Mouse (Mus musculus) gastrocnemius, postnatal 25 days (tissue): ENCODE results near the gene Lyst. TPM values are rescaled to one million over a fixed set of nuclear protein-coding genes. Genes with fewer than 3 reads are reported as not detected.
"Not testable (repeated sequence)": the region's sequence is repeated elsewhere in the genome, so short reads cannot be mapped to it uniquely, and the experiment has no call there.

Source experiments
- DNase-seq: peaks from one replicate; pipeline ENCODE4 v3.0.0; 2022
- total RNA-seq, 2 experiments: library from RNA; stranded (reverse); gene quantifications; 1 replicate in 1 of 2; 2 replicates in 1 of 2; pipeline ENCODE4 v1.2.3; 2021

The Lyst gene
- total RNA-seq, 2 experiments from 2014 or later: 4.1 to 5.9 TPM

- DNase-seq: no peak
Measured at GRCm38 (mm10) chr13:13783296-13783695, 193.1 kb downstream of the Lyst start.

DNA sequence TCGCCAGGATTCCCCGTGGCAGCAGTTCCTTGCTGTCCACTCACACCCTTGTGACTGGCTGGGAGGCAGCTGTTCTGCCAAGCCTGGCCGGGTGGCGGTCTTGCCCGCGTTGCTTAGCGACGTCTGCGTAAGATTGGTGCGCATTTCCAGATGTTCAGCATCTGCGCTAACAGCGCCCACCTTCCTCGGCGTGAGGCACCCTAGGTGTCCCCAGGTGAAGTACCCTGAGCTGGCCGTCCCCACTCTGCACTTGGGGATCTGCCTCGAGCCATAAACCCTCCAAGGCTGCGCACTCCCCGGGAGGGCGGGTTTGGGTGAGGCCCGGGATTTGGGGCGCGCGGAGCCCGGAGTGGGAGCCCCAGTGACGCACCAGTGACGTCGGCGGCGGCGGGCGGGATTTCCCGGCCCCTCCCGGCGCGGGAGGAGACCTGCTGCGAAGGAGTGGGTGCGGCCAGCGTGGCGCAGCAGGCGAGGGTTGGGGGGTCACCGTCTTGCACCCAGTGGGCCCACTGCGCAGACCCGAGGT lies 193.8 kb downstream of the Lyst start, which contains the start of gene Gng4:
Gng4 (plus strand) TSS at position 166 of the 526 bp plus-strand sequence.
- DNase-seq: peak; percentile 34

- no peak for DNase-seq
Measured at GRCm38 (mm10) chr13:13784420-13784936, 194.3 kb downstream of the Lyst start.

GRCm38 (mm10) chr13:13784981-13785783 lies 195.0 kb downstream of the Lyst start:
- DNase-seq: no peak

GRCm38 (mm10) chr13:13786971-13787370 lies 196.8 kb downstream of the Lyst start:
- no peak for DNase-seq

GRCm38 (mm10) chr13:13788070-13788469 lies 197.9 kb downstream of the Lyst start:
- no peak for DNase-seq

DNA sequence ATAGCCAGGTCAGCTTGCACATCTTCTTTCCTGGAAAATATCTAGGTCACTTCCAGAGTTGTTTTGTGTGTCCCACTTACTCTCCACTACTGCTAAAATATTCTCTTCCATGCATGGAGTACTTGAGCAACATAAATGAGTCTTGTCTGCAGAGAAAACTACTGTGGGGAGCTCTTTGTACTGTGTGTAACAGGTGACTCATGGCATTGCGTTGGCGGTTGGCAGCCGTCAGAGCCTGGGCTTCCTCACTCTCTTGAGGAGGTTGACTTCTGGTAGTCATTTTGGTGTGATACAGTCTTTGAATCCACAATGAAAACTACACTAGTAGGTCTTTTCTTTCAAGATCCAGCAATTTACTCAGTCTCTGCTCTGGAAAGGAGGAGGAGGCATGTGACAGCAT lies 201.8 kb downstream of the Lyst start:
- DNase-seq: no peak

DNA sequence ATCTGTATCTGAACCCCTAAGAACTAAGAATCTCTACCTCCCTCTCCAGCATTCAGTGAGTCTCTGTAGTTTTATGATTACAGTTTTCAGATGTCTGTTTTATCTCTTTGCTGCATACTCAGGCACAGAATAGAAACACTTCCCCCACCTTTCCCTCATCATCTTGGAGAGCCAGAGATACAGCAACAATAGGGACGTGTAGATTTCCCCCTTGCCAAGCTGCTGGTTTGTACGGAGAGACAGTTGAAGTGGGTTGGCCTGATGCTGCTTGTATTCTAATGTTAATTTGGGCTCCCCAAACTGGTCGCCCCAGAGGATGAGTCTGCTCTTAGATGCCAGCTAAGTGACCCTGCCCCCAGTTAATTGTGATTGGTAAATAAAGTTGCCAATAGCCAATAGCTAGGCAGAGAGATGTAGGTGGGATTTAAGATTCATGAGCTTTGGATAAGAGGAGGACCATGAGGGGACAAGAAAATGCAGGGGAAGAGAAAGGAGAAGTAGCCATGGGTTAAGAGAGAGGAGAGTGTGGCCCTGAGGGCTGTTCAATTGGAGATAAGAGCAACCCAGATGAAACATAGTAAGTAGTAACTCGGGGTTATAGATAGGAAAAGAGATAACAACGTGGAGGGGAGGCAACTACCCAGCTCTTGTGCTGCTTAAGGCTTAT lies 205.1 kb downstream of the Lyst start:
- no peak for DNase-seq

- no peak for DNase-seq
Measured at GRCm38 (mm10) chr13:13796082-13796481, 205.9 kb downstream of the Lyst start.

GRCm38 (mm10) chr13:13797816-13798215 lies 207.6 kb downstream of the Lyst start:
- not testable (repeated sequence) for DNase-seq

DNA sequence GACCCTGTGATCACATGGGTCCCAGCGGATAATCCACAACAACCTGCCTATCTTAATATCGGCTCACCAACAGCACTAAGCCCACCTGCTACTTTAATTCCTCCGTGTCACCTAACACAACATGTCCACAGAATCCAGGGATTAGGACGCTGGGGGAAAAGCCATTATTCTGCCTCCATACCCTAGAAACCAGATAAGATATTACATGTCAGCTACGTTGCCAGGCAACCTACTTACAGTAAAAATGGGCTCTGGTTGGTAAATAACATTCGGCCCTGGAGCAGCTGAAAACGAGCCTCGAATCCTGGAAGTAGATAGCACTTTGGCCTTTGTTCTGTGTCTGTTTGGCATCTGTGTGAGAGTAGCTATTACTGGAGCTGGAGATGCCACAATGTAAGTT lies 208.6 kb downstream of the Lyst start:
- DNase-seq: no peak

DNA sequence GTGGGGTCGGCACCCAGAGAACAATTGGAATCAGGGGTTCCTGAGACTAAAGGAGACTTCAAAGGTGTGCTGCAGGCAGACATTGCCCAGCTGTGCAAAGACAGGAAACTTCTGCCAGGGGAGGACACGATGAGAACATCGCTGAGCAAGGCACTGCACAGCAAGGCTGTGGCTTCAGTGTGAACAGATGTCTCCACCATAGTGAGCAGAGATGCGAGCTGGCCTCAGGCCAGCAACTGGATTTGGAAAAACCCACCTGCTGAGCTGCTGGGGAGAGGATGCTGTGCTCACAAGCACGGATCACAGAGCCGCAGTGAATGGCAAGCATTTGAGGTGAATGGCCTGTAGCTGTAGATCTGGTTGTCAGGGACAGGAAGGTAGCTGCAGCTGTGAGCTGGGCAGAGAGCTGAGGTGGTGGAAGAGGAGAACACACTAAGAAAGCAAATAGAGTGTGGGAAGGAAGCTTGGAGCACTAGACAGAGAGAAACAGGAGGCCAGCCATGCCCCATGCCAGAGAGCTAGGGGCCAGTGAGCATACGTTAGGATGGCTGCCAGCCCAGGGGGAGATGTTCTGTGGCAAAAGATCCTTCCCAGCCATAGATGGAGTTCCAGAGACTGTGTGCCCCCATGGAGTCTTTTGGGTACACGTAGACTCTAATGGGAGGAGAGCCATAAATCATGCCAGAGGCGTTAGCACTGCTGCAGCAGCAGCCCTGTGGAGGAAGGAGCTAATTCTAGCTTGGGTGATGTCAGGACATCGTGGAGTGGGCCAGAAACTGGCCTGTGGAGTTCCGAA lies 218.3 kb downstream of the Lyst start:
- DNase-seq: no peak

- DNase-seq: no peak
Measured at GRCm38 (mm10) chr13:13810885-13811284, 220.7 kb downstream of the Lyst start.

- no peak for DNase-seq
Measured at GRCm38 (mm10) chr13:13818696-13819095, 228.5 kb downstream of the Lyst start.

DNA sequence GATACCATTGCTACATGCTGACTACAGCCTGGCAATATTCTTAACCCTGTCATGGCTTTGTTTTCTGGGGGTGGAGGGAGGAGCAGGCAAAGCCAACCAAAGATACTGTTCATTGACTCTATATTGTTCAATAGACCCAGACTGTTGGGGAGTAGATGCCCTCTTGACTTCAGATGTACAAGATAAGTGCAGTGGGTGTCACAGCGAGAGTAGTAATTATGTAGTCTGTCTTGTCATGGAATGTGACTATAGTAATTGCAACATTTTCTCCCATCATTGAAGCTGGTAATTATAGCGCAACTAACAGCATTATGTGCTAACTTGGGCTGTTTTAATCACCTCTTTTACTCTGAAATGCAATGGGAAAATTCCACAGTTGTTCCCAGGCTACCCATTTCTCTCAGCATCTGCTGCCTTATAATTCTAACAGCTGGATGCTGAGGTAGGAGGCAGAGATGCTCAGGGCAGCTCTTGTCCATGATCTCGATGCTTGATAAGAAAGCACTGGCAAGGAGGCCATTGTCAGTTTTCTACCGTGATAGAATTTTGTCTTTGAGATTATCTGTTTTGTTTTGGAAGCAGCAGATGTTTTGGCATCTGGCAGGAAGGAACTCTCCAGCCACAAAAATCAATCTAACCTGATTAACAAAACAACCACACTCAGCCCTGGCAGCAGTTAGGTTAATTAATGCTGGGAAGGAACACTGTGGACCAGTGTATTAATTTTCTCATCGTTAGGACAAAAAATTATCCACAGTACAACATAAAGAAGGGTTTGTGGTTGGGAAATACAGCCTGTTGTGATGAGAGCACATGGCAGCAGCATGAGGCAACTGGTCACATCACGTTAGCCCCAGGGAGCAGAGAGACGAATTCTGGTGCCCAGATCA lies 230.3 kb downstream of the Lyst start:
- DNase-seq: no peak

DNA sequence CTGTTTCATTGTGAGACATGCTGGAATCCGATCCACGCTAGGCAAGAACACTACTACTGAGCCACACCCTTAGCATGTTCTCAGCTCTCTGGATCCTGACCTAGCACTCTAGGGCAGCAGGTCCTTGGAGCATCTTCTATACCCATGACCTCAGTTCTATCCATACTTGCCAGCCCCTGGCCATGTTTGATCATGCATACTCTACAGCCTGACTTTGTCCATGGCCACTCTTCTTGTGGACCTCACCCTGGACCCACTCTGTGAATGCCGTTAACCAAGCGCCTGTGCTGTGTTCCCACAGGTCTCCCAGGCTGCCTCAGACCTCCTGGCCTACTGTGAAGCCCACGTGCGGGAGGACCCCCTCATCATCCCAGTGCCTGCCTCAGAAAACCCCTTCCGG lies 234.7 kb downstream of the Lyst start:
- no peak for DNase-seq

DNA sequence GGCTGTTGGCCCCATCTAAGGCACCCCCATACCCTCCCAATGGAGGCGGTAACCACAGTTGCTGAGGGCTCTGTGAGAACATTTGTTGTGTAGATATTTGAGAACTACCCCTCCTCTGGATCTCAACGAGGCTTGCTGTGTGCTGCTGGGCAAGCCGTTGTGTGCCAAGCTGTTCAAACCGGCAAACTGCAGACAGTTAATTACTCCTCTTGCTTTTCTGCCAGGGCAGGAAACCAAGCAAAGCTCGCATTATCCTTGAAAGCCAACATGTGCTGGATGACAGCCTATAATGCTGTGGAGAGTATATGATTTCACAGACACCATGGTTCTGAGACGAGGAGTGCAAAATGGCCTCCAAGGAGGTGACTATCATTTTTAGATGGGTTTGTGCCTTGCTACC lies 236.3 kb downstream of the Lyst start:
- no peak for DNase-seq

DNA sequence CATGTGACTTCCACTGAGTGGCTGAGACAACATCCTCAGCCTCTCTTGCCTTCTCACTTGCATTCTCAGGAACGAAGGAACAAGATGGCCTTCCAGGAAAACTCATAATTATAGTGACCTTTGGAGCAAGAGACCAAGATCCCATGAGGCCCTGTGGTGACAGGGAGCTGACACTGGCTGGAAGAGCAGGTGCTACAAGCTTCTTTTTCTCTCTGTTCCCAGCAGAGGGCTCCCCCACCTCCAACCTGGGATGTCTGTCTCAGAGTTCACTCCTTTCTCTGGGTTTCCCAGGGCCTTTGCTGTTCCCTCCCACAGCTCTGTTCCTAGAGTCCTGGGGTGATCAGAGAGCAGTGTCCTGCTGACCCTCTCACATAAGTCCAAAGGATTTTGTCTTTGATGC lies 237.9 kb downstream of the Lyst start:
- DNase-seq: no peak
